Mouse (Mus musculus) cerebellum, adult 8-10 months (tissue): ENCODE data around the gene Slc4a2.
A peak's percentile ranks its signal among the peaks of the same experiment; 100 is the strongest.

Experiments
- DNase-seq: peaks from one replicate; pipeline ENCODE4 v3.0.0; 2022

Slc4a2 gene

DNA sequence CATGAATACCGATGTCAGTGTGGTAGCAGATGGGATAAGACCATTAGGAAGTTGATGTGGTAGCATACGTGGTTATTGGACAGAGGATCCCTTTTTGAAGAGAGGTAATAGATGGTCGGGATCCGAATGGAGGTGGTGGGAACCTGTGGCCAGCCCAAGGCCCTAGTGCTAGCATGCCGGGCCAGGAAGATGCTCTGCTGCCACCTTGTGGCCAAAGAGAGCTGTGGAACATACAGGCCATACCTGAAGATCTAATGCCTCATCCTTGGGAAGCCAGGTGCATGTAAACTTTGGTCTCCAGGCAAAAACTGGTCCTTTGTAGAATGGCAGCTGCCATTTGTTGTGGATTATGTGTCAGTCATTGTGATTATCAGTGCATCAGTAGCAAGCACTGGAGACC, 47.0 kb downstream of the Slc4a2 start:
- peak; percentile 82 for DNase-seq

DNA sequence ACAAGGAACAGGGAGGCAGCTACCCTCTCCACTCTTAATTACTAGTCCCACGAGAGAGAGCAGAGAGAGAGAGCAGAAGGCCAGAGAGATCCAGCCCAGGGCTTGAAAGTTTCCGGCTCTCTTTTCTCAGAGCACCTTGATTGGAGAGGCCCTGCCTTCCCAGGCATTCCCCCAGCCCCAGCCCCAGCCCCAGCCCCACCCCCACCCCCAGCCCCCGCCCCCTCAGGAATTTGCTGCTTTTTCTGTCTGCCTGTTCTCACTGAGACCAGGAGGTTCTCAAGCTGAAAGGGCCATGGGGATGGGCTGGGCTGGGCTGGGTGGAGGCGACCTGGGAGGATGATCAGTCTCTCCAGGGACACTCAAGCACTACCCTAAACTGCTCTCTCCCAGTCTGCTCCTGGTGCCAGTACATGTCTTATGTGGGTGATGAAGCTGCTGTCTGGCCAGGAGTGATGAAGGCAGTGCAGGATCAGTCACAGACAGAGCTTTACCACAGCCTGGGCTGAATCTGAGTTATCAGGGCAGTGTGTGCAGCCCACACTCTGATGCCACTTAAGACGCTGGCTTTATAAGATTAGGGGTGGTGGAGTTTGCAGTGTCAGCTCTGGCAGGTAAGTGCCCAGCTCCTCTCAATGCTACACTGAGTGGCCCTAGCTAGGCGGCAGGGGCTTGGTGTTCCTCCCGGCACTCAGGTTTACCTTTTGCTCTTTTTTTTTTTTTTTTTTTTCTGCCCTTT, 49.4 kb downstream of the Slc4a2 start:
- no peak for DNase-seq

DNA sequence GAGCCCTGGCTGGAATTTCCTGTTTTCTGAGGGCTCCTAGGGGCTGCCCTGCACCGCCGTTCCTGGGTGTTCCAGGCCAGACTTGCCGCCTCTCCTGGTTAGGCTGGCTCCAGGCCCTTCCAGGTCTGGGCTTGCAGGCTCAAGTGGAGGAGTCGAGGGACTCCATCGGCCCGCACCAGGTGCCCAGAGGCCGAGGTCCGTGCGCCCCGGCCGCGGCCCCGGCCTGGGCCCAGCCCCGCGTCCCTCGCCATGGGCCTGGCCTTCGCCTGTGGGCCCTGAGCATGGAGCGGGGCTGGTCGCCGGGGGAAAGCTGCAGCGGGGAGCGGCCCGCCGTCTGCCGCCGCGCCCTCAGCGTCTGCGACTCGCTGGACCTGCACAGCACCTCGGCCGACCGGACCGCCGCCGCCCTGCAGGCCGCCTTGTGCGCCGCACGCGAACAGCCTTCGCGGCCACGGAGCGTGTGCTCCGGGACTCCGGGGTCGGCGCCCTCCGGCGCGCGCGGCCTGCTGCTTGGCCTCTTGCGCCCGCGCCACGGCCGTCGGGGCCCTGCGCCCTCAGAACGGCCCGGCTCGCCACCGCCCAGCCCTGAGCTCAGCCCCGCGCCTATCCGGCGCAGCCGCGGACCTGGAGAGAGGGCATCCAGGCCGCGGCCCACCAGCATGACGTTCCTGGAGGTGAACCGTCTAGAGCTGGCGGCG, 50.5 kb downstream of the Slc4a2 start:
- no peak for DNase-seq

DNA sequence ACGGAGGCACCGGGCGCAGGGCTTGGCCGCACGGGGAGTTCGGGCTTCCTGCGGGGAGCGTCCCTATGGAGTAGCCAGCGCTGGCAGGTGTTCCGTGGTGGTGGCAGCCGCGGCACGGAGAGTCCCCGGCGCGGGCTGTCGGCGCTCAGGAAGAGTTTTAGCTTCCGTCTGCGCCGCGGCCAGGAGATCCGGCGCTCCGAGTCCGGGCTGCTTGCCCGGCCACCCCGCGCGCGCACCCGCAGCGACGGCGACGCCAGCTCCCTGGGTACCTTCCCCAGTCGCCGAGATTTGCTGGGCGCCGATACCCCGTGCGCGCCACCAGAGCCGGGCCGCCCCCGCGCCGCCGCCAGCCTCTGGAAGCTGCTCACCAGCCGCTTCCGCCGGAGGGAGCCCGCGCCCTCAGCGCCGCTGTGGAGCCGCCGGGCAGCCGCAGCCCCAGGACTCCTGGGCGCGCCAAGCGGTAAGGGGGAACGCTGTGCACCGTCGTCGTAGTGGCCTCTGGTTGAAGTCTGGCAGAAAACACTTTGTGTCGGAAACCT, 51.2 kb downstream of the Slc4a2 start:
- DNase-seq = no peak

DNA sequence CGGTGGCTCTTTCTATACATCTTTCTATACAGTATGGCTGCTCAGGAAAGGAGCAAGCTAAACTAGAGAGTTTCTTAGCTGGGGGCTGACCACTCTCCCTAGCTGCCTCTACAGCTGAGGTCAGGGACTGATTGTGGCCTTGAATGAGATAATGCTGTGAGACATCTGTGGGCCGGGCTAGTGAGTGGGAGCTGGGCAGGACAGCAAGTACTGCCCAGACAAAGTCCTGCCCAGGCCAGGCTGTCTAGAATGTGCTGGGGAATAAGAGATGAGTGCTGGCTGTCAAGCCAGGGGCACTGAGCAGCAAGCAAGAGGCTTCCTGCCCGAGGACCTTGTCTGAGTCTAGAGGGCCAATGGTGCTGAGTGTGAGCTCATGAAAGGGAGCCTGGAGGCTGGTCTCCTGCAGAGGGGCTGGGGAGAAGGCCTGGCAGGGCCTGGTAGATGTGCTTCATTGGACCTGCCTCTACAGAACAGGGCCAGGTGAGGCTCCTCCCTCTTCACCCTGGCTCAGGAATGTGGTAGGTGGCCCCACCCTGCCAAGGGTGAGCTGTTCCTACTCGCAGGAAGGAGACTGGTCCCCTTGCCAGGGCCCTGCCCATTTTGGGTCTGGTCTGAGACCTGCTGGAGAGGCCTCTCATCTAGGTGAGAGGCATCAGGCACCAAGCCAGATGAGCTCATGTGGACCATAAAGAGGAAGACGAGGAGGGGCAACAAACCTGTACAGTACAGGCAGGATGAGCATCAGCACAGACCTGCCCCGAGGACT, 52.0 kb downstream of the Slc4a2 start:
- DNase-seq = no peak

DNA sequence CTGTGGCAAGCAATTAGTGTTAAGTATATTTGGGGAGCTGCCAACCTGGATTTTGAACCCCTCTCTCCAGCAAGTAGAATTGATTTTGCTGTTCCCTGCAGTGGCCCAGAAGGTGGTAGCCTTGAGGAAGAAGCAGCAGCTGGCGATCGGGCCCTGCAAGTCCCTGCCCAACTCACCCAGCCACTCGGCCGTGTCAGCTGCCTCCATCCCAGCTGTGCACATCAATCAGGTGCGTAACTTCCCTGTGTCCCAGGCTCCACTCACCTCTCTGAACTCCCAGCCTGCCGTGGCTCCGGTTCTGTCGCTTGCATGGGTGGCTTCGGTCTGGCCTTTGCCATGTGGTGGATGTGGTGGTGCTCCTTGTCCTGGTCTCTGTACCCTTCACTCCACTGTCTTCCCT, 54.3 kb downstream of the Slc4a2 start:
- DNase-seq = no peak

DNA sequence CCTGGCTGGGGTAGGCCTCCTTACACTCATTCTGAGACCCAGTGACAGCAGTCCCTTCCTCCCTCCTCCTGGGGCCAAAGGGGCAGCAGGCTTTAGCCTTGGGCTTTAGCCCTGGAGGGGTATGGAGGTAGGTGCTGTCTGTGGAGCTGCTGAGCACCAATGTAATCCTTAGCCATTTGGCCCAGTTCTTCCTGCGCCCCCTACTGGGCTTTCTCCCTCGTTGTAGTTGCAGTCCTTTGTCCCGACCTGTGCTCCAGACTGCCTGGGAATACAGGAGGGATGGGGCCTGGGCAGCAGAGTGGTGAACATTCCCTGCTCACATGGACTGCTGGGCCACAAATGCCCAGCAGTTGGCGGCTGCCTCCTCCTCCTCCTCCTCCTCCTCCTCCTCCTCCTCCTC, 58.0 kb downstream of the Slc4a2 start:
- DNase-seq = peak; percentile 71

DNA sequence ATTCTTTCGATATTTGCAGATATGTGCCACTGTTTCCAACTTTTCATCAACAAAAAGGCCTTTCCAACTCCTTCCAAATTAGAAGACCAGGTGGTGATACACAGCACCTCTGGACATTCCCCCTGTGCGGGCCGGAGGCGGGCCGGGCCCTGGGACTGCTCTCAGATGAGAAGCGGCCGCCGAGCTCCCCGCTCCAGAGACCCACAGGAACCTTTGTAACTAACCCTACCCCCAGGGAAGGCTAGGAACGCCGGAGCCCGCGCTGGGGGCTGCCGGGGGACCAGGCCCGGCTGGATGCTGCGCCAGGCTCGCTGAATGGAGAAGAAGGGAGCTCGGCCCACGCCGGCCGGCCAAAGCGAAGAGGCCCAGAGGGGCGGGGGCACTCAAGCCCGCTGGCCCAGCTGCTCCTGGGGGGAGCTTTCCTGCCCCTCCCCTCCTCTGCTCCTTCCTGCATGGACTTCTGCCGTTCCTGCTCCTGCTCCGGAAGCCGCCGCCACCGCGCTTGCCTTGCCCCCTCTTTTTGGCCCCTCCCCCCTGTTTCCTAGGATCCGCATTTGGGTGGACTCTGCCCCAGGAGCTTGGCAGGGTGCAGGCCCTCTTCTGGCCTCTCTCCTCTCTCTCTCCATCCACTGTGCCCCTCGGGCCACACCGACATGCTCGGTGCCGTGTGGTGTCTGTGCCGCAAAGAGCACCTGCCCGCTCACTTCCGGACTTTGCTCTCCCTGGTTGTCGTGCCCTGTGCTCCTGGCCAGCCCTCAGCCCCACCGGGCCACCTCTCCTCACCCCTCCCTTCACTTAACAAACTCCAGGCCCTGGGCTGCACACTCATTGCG, 58.8 kb downstream of the Slc4a2 start:
- no peak for DNase-seq

DNA sequence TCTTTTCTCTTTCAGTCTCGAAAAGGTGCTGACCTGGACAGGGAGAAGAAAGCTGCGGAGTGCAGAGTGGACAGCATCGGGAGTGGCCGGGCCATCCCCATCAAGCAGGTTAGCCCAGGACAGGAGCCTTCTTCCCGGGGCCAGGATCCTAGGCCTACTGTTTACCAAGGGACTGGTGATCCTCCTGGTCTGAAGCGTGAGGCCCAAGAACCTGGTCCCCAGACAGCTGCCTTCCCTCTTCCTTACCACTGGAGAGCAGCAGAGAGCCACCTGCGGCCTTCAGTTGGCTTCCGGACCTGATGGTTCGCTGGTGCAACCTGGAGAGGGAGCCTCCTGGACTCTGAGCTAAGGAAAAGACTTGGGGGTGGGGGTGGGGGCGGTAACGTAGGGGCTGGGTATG, 59.7 kb downstream of the Slc4a2 start:
- DNase-seq = peak; percentile 71

DNA sequence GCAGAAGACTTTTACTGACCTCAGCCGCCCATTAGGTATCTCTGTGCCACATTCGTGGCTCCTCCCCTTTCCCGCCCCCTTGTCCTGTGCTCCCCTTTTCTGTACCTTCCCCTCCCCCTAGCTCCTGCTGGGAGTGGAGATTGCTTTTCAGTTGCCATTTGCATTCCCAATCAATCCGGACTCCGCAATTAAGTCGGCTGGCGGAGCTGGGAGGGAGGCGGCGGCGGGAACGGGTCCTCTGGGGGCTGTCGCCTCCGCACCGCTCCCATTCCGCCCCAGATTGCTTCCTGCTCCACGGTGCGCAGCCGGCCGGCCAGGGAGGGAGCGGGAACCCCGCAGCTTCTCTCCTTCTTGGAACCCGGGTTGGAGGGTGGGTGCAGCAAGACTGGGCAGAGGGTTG, 61.3 kb downstream of the Slc4a2 start:
- DNase-seq = no peak

DNA sequence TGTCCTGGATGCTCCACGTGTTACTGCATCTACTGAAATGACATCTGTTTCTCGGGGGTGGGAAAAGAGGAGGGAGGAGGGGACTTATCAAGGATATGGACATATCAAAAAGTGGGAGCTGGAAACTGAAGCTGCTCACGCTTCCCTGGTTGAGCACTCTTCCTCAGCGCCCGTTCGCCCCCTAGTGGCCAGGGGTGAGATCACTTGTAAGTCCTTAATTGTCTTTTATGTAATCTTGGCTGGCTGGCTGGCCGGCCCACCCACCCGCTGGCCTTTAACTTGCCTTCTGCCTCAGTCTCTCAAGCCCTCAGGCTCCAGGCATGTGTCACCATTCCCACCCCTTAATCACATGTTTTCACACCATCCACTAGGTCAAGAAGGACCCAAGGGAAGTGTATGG, 62.5 kb downstream of the Slc4a2 start:
- DNase-seq = peak; percentile 92

DNA sequence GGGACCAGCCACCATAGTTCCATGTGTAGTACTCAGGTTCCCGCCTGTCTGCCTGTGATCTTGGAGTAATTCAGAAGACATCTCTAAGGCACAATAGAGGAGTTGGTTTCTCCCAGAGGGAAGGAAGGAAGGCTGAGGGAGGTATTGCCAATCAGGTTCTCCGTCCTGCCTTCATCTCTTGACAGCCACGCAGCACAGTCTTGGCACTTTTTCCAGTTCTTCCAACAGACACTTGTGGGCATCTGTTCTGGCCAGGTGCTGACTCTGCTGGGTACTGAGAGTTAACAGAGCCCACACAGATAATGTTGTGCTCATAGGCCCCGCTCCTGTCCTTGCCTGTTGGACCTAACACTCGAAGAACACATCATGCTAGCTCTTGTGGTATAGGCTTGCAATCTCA, 63.1 kb downstream of the Slc4a2 start:
- no peak for DNase-seq

DNA sequence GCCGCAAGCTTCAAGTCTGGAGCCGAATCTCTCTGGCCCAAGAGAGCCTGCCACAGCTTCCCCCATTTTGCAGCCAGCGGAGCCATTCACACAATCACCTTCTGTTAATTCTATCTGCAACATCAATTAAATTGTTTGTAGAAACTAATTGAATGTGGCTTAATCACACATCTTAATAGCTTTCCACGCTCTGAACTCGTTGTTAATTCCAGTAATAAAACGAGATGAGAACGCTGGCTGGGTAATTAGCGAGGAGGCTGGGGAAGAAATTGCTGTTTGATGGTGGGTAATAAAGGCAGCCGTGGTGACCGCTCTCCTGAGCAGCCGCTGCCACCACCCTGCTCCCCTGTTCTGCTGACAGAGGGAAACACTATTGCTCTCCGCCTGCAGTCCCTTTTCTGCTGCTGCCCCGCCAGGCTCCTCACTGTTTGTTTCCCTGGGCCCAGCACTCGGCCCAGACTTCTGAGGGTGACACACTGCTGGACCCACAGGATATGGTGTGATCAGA, 66.8 kb downstream of the Slc4a2 start:
- DNase-seq = no peak
